Mouse (Mus musculus) kidney, adult 11 months (tissue): ENCODE measurements around the gene Gnpda2.
A peak's percentile ranks its signal among the peaks of the same experiment; 100 is the strongest.

ENCODE experiments used
- DNase-seq: peaks from one replicate; pipeline ENCODE4 v3.0.0; 2022

Gene Gnpda2

GRCm38 (mm10) chr5:69591640-69592461 is at the start of gene Gnpda2:
Gene Gnpda2 (minus strand): TSS chr5:69592340.
- peak; percentile 81 for DNase-seq

GRCm38 (mm10) chr5:69634766-69635165 is 42.6 kb upstream of the Gnpda2 start:
- DNase-seq: no peak

GRCm38 (mm10) chr5:69620899-69621298 is 28.8 kb upstream of the Gnpda2 start:
- no peak for DNase-seq

- no peak for DNase-seq
These were observed 21.2 kb upstream of the Gnpda2 start for GRCm38 (mm10) chr5:69613209-69613796.

GRCm38 (mm10) chr5:69601027-69601426 is 8.9 kb upstream of the Gnpda2 start:
- no peak for DNase-seq

GRCm38 (mm10) chr5:69557404-69557935 is 34.7 kb downstream of the Gnpda2 start:
- DNase-seq: no peak

GRCm38 (mm10) chr5:69556628-69557403 is 35.3 kb downstream of the Gnpda2 start, which contains the start of gene Guf1:
Gene Guf1 (plus strand): TSS chr5:69556923.
- DNase-seq: peak; percentile 91

- DNase-seq: no peak
These were observed 49.7 kb downstream of the Gnpda2 start, which contains the start of gene Yipf7 for GRCm38 (mm10) chr5:69542489-69542888. Gene Yipf7 (minus strand): TSS chr5:69542648.

GRCm38 (mm10) chr5:69541680-69542079 is 50.5 kb downstream of the Gnpda2 start:
- DNase-seq: no peak

- DNase-seq: no peak
These were observed 68.2 kb downstream of the Gnpda2 start for GRCm38 (mm10) chr5:69523944-69524343.
